Mouse (Mus musculus): Measurements from ENCODE around the gene Parp12.

Gene Parp12

GRCm38 (mm10) chr6:39117584-39118455 is at the start of gene Parp12:
Parp12 (minus strand) TSS chr6:39118349.
- DNase-seq (ENCODE audit: low spot score in 2 of 2): peak; percentile 70 to 80

GRCm38 (mm10) chr6:39164891-39165290 is 46.7 kb upstream of the Parp12 start:
- DNase-seq (ENCODE audit: low spot score in 2 of 2): no peak

- no peak for DNase-seq (ENCODE audit: low spot score in 2 of 2)
These were observed 43.8 kb upstream of the Parp12 start for GRCm38 (mm10) chr6:39161975-39162374.

- DNase-seq (ENCODE audit: low spot score in 2 of 2): no peak
These were observed 27.9 kb upstream of the Parp12 start for GRCm38 (mm10) chr6:39146041-39146440.

- no peak for DNase-seq (ENCODE audit: low spot score in 2 of 2)
These were observed 14.4 kb upstream of the Parp12 start for GRCm38 (mm10) chr6:39132556-39132955.

GRCm38 (mm10) chr6:39131480-39131879 is 13.3 kb upstream of the Parp12 start:
- DNase-seq (ENCODE audit: low spot score in 2 of 2): no peak

GRCm38 (mm10) chr6:39124719-39125118 is 6.6 kb upstream of the Parp12 start:
- no peak for DNase-seq (ENCODE audit: low spot score in 2 of 2)

- DNase-seq (ENCODE audit: low spot score in 2 of 2): no peak
These were observed 2.5 kb upstream of the Parp12 start for GRCm38 (mm10) chr6:39120685-39121084.

- peak in 1 of 2 experiments; percentile 46 for DNase-seq (ENCODE audit: low spot score in 2 of 2)
These were observed 320 bp upstream of the Parp12 start for GRCm38 (mm10) chr6:39118456-39118881.

GRCm38 (mm10) chr6:39115438-39115837 is 2.7 kb downstream of the Parp12 start:
- DNase-seq (ENCODE audit: low spot score in 2 of 2): no peak

- no peak for DNase-seq (ENCODE audit: low spot score in 2 of 2)
These were observed 5.0 kb downstream of the Parp12 start for GRCm38 (mm10) chr6:39113141-39113540.

- no peak for DNase-seq (ENCODE audit: low spot score in 2 of 2)
These were observed 5.4 kb downstream of the Parp12 start for GRCm38 (mm10) chr6:39112701-39113100.

- peak in 1 of 2 experiments; percentile 19 for DNase-seq (ENCODE audit: low spot score in 2 of 2)
These were observed 11.3 kb downstream of the Parp12 start for GRCm38 (mm10) chr6:39106812-39107211.

- DNase-seq (ENCODE audit: low spot score in 2 of 2): no peak
These were observed 13.5 kb downstream of the Parp12 start for GRCm38 (mm10) chr6:39104631-39105030.

GRCm38 (mm10) chr6:39076498-39076897 is 41.7 kb downstream of the Parp12 start:
- DNase-seq (ENCODE audit: low spot score in 2 of 2): no peak

GRCm38 (mm10) chr6:39074186-39074585 is 44.0 kb downstream of the Parp12 start:
- no peak for DNase-seq (ENCODE audit: low spot score in 2 of 2)

GRCm38 (mm10) chr6:39072664-39073063 is 45.5 kb downstream of the Parp12 start:
- no peak for DNase-seq (ENCODE audit: low spot score in 2 of 2)

- peak; percentile 47 to 83 for DNase-seq (ENCODE audit: low spot score in 2 of 2)
These were observed 51.1 kb downstream of the Parp12 start for GRCm38 (mm10) chr6:39066935-39067578.

- no peak for DNase-seq (ENCODE audit: low spot score in 2 of 2)
These were observed 54.6 kb downstream of the Parp12 start for GRCm38 (mm10) chr6:39063541-39063940.

- no peak for DNase-seq (ENCODE audit: low spot score in 2 of 2)
These were observed 57.0 kb downstream of the Parp12 start for GRCm38 (mm10) chr6:39061180-39061579.

- no peak for DNase-seq (ENCODE audit: low spot score in 2 of 2)
These were observed 58.3 kb downstream of the Parp12 start for GRCm38 (mm10) chr6:39059547-39060497.

GRCm38 (mm10) chr6:39058936-39059335 is 59.2 kb downstream of the Parp12 start:
- no peak for DNase-seq (ENCODE audit: low spot score in 2 of 2)
